Mouse (Mus musculus) left cerebral cortex, postnatal 36 days (tissue): ENCODE measurements at regions not wholly inside any gene's neighbourhood (a gene's known extent, or its start where the extent isn't known, plus 50 kb on each side); places are given as distances from the start of the nearest gene placed in this dataset.
A peak's percentile ranks its signal among the peaks of the same experiment; 100 is the strongest.

Experiments used
- DNase-seq, 2 experiments: peaks; one replicate each; pipeline ENCODE4 v3.0.0; 2021 to 2022; ENCODE audit warnings: low spot score in 2 of 2, mixed read lengths in 1 of 2
- intact Hi-C: fragments of 180-260 bp; cut with DNase I; formaldehyde crosslinking; loops from one replicate; pipeline ENCODE4 v1.15.1; 2025

- intact Hi-C loops, result no loop called here
- DNase-seq, result peak; percentile 65 to 76
Observed at GRCm38 (mm10) chr14:109359914-109360313, 446.0 kb upstream of the Slitrk1 start.
